Mouse (Mus musculus) left cerebral cortex, postnatal 14 days (tissue): ENCODE measurements at regions not wholly inside any gene's neighbourhood (a gene's known extent, or its start where the extent isn't known, plus 50 kb on each side); places are given as distances from the start of the nearest gene placed in this dataset.

Experiments used
- DNase-seq, 2 experiments: peaks; one replicate each; pipeline ENCODE4 v3.0.0; 2021 to 2022; ENCODE audit warnings: low spot score in 2 of 2, mixed read lengths in 1 of 2
- intact Hi-C: fragments of 180-260 bp; cut with DNase I; formaldehyde crosslinking; loops from one replicate; pipeline ENCODE4 v1.15.1; 2025

DNA sequence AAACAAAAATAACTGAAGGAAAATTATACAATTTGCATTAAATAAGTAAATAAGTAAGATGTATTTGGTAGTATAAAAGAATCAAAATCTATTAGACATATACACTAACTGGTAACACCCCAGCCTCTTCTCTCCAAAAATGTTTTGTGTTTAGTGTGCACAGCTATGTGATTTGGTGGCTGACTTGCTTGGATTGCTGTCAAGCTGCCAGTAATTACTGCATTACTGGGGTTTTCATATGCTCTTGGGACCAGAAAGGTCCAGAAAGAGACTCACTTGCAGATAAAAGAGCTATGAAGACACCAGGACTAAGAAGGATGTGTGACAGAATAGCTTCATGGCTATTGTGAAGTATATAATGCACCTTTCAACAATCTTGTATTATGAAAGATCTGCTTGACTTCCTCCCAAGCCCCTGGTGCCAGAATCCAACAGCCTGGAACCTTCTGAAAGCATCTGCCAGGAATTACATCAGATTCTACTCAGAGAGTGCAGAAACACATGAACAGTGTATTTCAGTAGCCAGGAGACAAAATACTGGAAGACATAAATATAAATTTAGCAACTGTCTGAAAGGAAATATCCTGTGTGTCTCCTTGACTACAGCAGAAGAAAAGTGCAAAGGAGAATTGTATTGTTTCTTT lies 5132.6 kb downstream of the 9330182O14Rik start:
- peak; percentile 6 to 49 for DNase-seq
- intact Hi-C loops: no loop called here

DNA sequence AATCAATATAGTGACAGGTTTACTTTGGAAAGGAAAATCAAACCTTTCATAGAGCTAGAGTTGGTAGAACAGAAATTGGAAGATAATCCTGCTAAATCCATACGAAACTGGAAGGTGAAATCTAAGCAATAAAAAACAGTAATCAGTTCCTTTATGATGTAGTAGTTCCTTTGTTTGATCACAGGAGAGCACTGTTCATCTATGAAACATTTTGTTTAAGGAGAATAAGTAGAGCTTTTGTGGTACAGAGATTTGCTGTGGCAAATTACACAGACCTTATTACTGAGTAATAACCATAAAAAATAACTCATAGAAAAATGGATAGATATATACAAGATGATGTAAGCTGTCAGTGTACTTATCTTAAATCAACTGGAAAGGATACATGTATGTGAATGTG lies 5139.5 kb downstream of the 9330182O14Rik start:
- DNase-seq: peak in 1 of 2 experiments; percentile 5
- intact Hi-C loops: loop anchor here (5.0 to 10.0 kb wide), 2 partner anchors 1321 to 1719 kb away; no protein-coding TSS in a partner anchor

DNA sequence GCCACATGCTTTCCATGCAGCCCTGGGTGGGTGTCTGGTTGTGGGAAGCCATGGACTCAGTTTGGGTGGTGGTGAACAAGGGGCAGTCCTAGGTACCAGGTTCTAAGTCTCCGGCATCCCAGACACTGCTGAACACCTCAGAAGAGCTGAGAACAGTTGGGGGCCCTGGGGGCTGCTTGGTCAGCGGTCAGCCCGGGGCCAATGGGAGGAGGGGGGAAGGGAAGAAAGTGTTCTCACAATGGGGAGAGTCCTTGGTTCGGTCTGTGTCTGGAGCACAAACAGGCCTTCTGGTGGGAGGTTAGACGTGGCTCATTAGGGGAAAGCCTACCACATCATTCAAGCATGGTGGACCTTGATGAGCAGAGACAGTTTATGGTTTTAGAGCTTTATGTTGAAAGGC lies 5187.5 kb downstream of the 9330182O14Rik start:
- intact Hi-C loops: no loop called here
- no peak for DNase-seq

DNA sequence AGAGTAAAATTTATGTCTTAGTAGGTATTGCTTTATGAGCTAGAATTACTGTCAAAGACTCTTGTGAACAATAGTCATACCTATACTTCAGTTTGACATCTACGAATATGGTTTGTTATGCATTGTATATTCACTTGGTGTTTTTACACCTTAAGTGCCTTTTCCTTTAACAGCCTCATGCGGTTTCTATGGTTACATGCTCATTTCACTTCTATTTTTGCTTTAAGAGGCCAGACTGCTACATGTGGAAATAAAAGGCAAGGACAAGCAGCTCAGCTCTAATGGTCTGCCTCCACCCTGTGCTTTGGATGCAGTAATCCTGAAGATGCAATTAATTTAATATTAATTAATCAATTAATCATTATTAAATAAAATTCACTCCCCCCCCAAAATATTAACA lies 5216.3 kb downstream of the 9330182O14Rik start:
- intact Hi-C loops: no loop called here
- DNase-seq: peak; percentile 15 to 32
